Mouse (Mus musculus): ENCODE data around the gene Nmnat3.

- TF ChIP-seq POLR2A (IDR thresholded peaks at IDR 0.05; ENCODE audit: insufficient read depth, low read depth, low read length), result no peak
- no peak for TF ChIP-seq CTCF (IDR thresholded peaks at IDR 0.05; ENCODE audit: insufficient read depth, low read depth, low read length)
These were observed 137.5 kb downstream of the Nmnat3 start for GRCm38 (mm10) chr9:98424725-98425210.

All from olfactory bulb, adult 2 months (tissue).